8 mouse cellular contexts compared by ENCODE assay signal in the genomic region with DNA sequence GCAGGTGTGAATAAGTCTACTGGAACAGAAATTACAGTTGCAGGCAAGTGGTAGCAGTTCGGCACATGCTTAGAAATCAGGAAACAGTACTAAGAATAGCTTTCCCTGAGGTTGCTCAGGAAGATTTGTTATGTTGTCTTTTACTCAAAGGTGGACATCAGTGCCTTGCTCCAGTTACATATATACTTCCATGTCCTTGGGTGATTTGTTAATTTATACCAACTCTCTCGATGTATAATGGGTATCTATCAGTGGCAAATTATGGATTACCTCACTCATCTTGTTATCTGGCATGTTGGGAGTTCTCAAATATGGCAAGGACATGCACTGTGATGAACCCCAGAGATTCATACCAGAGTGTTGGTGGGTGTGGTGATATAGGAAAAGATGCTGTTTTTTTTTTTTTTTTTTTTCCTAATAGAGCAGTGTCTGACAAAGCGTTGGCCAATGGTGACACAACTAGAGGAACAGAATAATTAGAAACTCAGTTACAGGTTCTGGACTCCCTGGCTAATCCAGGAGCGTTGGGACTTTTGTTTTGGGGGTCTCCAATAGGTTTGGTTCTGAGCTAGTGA. TPM values are rescaled to one million over a fixed set of nuclear protein-coding genes. Genes with fewer than 3 reads are reported as not detected.
A peak's percentile ranks its signal among the peaks of the same experiment; 100 is the strongest.
DNase-seq lines count a peak whose midpoint lies in the region; ATAC-seq and TF ChIP-seq lines count a peak whose summit lies in the region.

No protein-coding gene starts in this region.

- TF ChIP-seq CTCF in gastrocnemius, adult 2 months (IDR thresholded peaks at IDR 0.05) = no peak
- no peak for TF ChIP-seq CTCF in testis, adult 2 months (IDR thresholded peaks at IDR 0.05; ENCODE audit: control insufficient read depth, insufficient read depth, insufficient replicate concordance, low read depth, low read length)

- peak overlapping the region; percentile 97 for H3K4me2 ChIP-seq in liver, embryonic 11.5 days
- peak overlapping the region; percentile 91 for H3K4me2 ChIP-seq in stomach, embryonic 15.5 days

- no peak for TF ChIP-seq POLR2A in testis, adult 2 months (IDR thresholded peaks at IDR 0.05; ENCODE audit: control insufficient read depth, low read depth, low read length)

- H3K27me3 ChIP-seq in testis, adult 2 months (ENCODE audit: control insufficient read depth, insufficient read depth, low read length) = no peaks in the 10 kb centered on the region
- no peaks in the 10 kb centered on the region; the same call in 1 of the 2 replicates for H3K27me3 ChIP-seq in liver, embryonic 11.5 days (replicated peaks; ENCODE audit: control insufficient read depth, insufficient read depth, low read length)
- H3K27me3 ChIP-seq in stomach, embryonic 15.5 days (replicated peaks) = no peaks in the 10 kb centered on the region

- peak overlapping the region; percentile 70 for H3K9ac ChIP-seq in liver, embryonic 11.5 days (ENCODE audit: low read depth, low read length)
- H3K9ac ChIP-seq in stomach, embryonic 15.5 days = peak overlapping the region; percentile 38; the same call in 1 of the 2 replicates

- intact Hi-C loops in gastrocnemius, adult 2 months (cut with DNase I) = loop anchor here (2.0 to 5.0 kb wide), 2 partner anchors 104 to 242 kb away; no protein-coding TSS in a partner anchor

- H3K4me3 ChIP-seq in gastrocnemius, adult 2 months = peak overlapping the region; percentile 95
- H3K4me3 ChIP-seq in testis, adult 2 months (ENCODE audit: control insufficient read depth, low read depth, low read length) = peak overlapping the region; percentile 88
- H3K4me3 ChIP-seq in liver, embryonic 11.5 days (ENCODE audit: low read depth, low read length) = peak overlapping the region; percentile 69
- peak overlapping the region; percentile 72 for H3K4me3 ChIP-seq in stomach, embryonic 15.5 days (replicated peaks)

- peaks cover 9% of the 10 kb centered on the region for H3K4me1 ChIP-seq in testis, adult 2 months (ENCODE audit: control insufficient read depth, insufficient read depth, low read length)
- H3K4me1 ChIP-seq in liver, embryonic 11.5 days (replicated peaks; ENCODE audit: control insufficient read depth, insufficient read depth, low read length) = no peaks in the 10 kb centered on the region; the same call in 1 of the 2 replicates
- H3K4me1 ChIP-seq in stomach, embryonic 15.5 days = peaks cover 4% of the 10 kb centered on the region; the same call in 1 of the 2 replicates

- no peaks in the 10 kb centered on the region for H3K9me3 ChIP-seq in liver, embryonic 11.5 days (ENCODE audit: control insufficient read depth, low read length)
- no peaks in the 10 kb centered on the region for H3K9me3 ChIP-seq in stomach, embryonic 15.5 days

- peak overlapping the region; percentile 96 for H3K27ac ChIP-seq in gastrocnemius, adult 2 months
- H3K27ac ChIP-seq in testis, adult 2 months (ENCODE audit: control insufficient read depth, insufficient read depth, low read depth, low read length) = no peak overlapping the region
- H3K27ac ChIP-seq in liver, embryonic 11.5 days (ENCODE audit: low read depth, low read length) = no peak overlapping the region; the same call in 1 of the 2 replicates
- H3K27ac ChIP-seq in stomach, embryonic 15.5 days = no peak overlapping the region

- WGBS in liver, embryonic 11.5 days = 51% methylated on average over 4 of the region's 4 CpGs
- 45% methylated on average over 4 of the region's 4 CpGs for WGBS in stomach, embryonic 15.5 days

- DNase-seq in gastrocnemius, adult 2 months = no peak
- DNase-seq in gastrocnemius, postnatal 10 days = no peak
- no peak for DNase-seq in testis, postnatal 14 days (ENCODE audit: low spot score)
- DNase-seq in liver, embryonic 11.5 days (ENCODE audit: low spot score) = no peak
- no peak for DNase-seq in testis, postnatal 10 days (ENCODE audit: low spot score)
- no peak for DNase-seq in cerebellum, postnatal 25 days

- H3K36me3 ChIP-seq in testis, adult 2 months (ENCODE audit: control insufficient read depth, insufficient read depth, low read length) = no peaks in the 10 kb centered on the region
- H3K36me3 ChIP-seq in liver, embryonic 11.5 days (ENCODE audit: control insufficient read depth, insufficient read depth, low read length) = no peaks in the 10 kb centered on the region
- no peaks in the 10 kb centered on the region for H3K36me3 ChIP-seq in stomach, embryonic 15.5 days

- ATAC-seq in liver, embryonic 11.5 days (replicated peaks; ENCODE audit: low FRiP score) = no peak
- no peak for ATAC-seq in stomach, embryonic 15.5 days (ENCODE audit: insufficient read depth, low FRiP score, low read depth)

RNA-seq across cellular contexts. Expression of a gene that starts 59.0 kb away (rescaled TPM):
- 10 to 100 TPM; 11.6 to 11.7 TPM for total RNA-seq in gastrocnemius, adult 2 months (2021)
- total RNA-seq in gastrocnemius, postnatal 10 days (2021) = 10 to 100 TPM; 36.6 to 47.7 TPM
- polyA plus RNA-seq in testis, adult 2 months (2012; rRNA removed) = 0.90 and 1.1 TPM in 2 replicates
- polyA plus RNA-seq in liver, embryonic 11.5 days (2014; fragmentation: Nextera tagmentation; extraction: Ambion mirVana) = 31.4 and 35.8 TPM in 2 replicates
- 41.3 and 45.9 TPM in 2 replicates for polyA plus RNA-seq in stomach, embryonic 15.5 days (2015; fragmentation: Nextera tagmentation; extraction: Ambion mirVana)

Comparison
In these comparisons a context has a peak if more than half of its experiments do, and no peak if none do; other contexts are left out.
1. RNA of a gene that starts 59.0 kb away (polyA plus RNA-seq): 41.3 to 45.9 TPM in stomach, embryonic 15.5 days and 31.4 to 35.8 TPM in liver, embryonic 11.5 days; 0.90 to 1.1 TPM in testis, adult 2 months; every median in the first group is over 10 times any median in the second.
2. Peak in every context shown above with its lines, with median percentiles within 50 percentile points of each other: H3K4me3 ChIP-seq.